Mouse (Mus musculus): ENCODE data around the gene Cxcr6.

Gene Cxcr6

DNA sequence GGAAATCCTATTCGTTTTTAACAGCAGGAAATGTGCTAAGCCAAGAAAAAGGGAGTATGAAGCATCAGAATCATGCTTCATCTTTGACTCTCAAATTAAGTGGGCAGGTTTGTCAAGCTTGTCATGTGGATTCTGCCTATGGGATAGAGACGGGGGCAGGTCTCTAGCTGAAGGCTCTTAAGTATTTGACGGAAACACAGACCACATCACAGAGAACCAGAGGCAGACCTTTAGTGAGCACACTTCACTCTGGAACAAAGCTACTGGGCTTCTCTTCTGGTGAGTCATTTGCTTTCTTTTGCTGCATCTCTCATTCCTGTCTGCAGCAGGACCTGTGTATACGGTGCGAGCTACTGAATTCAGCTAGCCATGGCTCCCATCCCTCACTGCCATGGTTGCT lies at the start of gene Cxcr6:
Gene Cxcr6 (plus strand): TSS at position 209 of the 400 bp plus-strand sequence.
- in situ Hi-C loops (cut with MboI; ENCODE audit: unreplicated experiment in 2 of 2), result no loop called here

DNA sequence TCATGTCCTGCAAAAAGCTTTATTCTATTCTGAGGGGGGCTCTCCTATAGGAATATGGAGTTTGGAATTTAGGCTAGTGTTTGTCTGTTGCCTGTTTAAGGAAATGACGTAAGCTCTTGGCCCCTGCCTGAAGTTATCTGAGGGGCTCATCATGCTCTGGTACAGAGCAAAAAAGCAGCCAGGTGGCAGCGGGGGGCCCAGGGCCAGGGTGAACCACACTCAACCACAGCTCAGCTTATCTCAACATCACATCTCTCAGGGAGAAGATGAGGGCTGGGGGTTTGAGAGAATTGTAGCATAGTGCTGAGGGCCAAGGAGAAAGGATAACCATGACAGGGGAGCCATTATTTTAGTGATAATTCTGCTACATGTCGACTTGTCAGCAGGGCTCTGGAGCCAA lies 49.5 kb upstream of the Cxcr6 start:
- in situ Hi-C loops (cut with MboI; ENCODE audit: unreplicated experiment in 2 of 2), result no loop called here

DNA sequence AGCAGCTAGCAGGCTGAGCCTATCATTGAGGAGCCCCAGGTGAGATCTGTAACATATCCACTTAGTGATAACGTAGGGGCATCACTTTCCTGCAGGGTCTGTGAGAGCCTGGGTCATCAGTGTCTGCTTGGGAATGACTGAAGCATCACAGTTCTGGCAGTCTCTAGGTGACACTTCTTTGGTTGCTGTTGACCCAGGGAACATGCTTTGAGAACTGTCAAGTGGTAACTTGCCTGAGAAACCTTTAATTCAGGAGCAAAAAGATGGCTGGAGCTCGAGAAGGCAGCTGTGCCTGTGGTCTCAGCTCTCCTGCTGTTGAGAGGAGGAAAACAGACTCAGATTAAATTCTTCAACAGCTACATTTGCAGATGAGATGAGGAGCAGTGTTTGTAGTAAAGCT lies 48.9 kb upstream of the Cxcr6 start:
- in situ Hi-C loops (cut with MboI; ENCODE audit: unreplicated experiment in 2 of 2), result no loop called here

DNA sequence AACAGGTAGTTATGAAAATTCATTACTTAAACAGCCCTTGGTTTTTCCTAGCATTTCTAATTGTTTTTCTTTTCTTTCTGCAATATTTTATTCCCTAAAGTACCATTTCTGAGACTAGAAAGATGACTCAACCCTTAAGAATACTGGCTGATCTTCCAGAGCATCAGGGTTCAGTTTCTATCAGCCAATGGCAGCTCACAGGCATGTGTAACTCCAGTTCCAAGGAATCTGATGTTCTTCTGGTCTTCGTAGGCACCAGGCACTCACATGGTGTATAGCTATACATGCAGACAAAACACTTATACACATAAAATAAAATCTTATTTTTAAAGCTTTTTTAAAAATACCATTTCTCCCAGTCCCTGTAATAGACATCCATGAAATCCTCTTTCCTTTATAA lies 48.1 kb upstream of the Cxcr6 start:
- in situ Hi-C loops (cut with MboI; ENCODE audit: unreplicated experiment in 2 of 2), result no loop called here

DNA sequence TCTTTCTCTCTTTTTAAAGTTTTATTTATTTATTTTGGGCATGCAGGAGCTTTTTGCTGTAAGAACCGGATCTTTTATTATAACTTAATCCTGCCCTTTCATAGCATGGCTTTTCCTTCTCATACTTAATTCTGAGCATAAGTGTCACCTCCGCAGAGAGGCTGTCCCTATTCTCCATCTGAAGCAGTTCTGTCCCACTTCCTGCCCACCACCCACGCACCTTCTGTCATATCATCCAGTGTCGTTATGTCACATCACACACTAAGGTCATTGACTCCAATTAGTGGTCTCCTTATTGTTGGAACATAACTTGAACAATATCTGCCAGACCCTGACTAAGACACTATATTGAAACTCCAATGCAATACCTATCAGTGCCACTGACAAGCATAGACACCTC lies 47.6 kb upstream of the Cxcr6 start:
- in situ Hi-C loops (cut with MboI; ENCODE audit: unreplicated experiment in 2 of 2), result no loop called here

DNA sequence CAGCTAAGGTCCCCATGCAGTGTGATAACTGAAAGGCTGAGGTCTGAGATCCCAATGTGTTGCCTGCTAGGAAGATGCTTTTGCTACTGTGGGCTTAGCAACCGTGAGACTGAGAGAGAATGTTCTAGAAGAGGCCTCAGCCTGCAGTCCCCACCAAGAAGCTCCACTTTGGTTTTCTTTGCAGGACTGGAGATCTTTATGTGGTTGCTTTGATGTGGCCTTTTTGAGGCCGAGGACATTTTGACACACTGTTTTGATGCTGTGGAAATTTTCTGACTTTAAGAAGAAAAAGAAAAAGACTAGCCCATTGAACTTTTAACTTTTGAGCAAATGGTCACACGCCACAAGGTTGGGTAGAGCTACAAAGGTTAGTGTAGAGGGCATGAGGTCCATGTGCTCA lies 45.5 kb upstream of the Cxcr6 start:
- in situ Hi-C loops (cut with MboI; ENCODE audit: unreplicated experiment in 2 of 2), result loop anchor here (5.0 to 10.0 kb wide), 2 partner anchors 39 to 56 kb away; no protein-coding TSS in a partner anchor

DNA sequence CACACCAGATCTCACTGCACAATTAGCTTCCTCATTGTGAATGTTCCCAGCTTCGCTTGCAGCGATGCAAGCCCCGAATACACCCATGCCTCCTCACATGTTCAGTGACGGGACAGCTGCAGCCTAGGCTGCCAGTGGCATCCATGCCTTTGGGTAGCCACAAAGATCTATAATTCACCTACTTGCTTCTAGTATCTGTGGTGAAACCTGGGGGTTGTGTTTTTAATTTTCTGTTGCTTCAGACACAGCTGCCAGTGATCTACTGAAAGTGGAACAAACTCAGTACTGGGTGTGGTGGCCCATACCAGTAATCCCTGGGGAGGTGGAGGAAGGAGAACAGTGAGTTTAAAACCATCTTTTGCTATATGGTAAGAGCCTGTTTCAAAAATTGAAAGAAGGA lies 43.4 kb upstream of the Cxcr6 start:
- in situ Hi-C loops (cut with MboI; ENCODE audit: unreplicated experiment in 2 of 2), result loop anchor here (5.0 to 10.0 kb wide), 2 partner anchors 41 to 58 kb away; no protein-coding TSS in a partner anchor

DNA sequence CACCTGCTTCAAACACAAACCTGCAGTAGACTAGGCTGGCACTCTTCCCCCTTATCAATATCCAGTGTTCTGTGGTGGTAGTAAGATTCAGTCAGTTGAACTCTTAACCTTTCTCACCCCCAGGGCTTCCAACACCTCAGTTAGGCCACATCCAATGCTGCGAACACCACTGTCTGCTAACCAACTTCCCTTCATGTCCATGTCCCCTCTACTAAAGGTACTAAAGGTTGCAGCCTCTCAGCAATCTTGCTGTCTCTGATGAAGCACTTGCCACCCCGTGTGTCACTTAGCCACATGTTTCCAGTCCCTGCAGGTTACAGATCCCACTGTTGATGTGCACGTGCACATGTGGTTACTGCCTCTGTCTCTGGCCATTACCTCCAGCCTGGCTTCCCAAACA lies 42.5 kb upstream of the Cxcr6 start:
- in situ Hi-C loops (cut with MboI; ENCODE audit: unreplicated experiment in 2 of 2), result loop anchor here (5.0 to 10.0 kb wide), 2 partner anchors 41 to 59 kb away; no protein-coding TSS in a partner anchor

DNA sequence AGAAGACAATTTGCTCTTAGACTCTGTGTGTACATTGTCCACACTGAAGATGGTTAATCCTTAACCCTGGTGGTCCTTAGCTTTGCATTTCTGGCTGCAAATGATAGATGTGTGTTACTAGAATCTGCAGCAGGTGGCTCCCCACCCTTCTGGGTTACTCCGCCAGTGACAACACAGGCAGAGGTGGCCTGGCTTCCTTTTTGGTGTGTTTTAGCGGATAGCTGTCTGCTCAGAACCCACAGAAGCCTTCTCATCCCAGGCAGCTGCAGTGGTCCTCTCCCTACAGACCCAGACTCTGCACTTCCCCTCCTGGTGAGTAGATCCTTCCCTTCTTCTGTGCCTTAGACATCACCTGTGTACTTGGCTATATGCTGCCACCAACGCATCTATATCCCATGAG lies 39.3 kb upstream of the Cxcr6 start:
- in situ Hi-C loops (cut with MboI; ENCODE audit: unreplicated experiment in 2 of 2), result loop anchor here in 1 of 2 experiments (10.0 kb wide), 1 partner anchor 62 kb away; no protein-coding TSS in a partner anchor

DNA sequence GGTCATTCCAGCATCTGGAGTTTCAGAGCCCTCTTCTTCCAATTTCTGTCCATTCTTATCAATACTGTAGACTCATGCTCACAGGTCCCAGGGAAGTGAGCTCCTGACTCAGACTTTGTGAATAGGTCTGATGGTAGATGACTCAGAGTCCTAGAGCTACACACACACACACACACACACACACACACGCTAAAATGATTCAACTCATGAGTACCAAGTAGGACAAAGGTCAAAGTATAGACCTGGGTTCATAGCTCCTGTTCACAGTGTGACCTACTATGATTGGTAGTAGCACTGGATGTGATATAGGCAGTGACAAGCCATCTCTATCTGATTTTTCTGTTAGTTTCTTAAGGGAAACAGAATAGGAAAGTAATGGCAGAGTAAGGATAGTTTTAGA lies 37.8 kb upstream of the Cxcr6 start:
- in situ Hi-C loops (cut with MboI; ENCODE audit: unreplicated experiment in 2 of 2), result loop anchor here in 1 of 2 experiments (10.0 kb wide), 1 partner anchor 64 kb away; no protein-coding TSS in a partner anchor

DNA sequence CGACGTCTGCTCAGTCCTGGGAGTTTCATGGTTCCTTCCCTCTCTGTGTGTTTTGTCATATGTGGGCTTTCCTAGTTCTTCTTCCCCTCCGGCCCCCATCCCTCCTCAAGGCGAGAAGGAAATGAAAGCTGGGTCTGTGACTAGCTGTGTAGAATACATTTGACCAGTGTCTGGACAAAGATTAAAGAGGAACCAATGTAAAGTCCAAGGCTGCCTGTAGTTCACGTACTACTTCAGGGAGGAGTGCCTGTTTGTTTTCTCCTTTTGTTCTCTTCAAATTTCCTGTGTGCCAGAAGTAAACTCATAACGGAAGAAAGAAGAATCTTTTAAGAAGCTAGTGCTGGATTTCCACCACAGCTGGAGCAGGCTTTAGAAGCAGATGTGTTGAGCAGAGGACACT lies 36.7 kb upstream of the Cxcr6 start:
- in situ Hi-C loops (cut with MboI; ENCODE audit: unreplicated experiment in 2 of 2), result loop anchor here in 1 of 2 experiments (10.0 kb wide), 1 partner anchor 65 kb away; no protein-coding TSS in a partner anchor

DNA sequence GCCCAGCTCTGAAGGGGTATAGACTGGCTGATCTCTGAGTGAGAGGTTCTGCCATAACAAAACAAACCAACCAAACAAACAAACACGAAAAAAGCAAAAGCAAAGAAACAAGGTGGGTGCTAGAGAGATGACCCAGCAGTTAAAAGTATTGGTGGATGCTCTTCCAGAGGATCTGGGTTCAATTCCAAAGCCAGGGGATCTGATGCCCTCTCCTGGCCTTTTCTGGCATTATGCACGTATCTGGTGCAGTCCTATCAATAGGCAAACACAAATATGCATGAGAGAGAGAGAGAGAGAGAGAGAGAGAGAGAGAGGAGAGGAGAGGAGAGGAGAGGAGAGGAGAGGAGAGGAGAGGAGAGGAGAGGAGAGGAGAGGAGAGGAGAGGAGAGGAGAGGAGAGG lies 33.0 kb upstream of the Cxcr6 start:
- in situ Hi-C loops (cut with MboI; ENCODE audit: unreplicated experiment in 2 of 2), result loop anchor here (5.0 kb wide), 2 partner anchors 51 to 106 kb away; no protein-coding TSS in a partner anchor

DNA sequence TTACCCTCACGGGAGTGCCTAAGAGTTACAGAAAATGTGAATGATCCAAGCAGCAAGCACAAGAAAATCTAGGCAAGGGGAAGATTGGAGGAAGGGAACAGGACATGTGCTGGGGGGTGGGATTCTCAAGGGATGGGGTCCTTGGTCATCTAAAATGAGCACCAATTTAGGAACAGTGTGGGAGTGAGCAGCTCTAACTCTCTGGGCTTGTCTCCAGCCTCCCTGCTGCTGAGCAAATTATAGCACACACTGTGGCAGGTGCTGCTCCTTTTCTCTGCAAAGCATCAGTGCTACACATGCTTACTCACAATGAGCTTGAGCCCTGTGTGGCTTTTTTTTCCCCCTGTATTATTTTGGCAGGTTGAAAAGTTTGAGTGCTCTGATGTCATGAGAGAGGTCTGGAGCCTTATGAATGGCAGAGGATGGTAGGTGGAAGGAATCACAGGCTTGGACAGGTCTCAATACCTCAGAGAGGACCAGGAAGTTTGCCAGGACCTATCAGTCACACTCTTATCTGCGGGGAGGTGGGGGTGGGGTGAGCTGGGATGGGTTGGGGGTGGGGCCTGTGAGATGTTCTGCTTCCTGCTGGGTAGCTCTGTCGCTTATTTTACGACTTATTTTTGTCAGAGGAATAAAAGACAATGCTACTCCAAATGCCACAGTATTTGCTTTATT lies 17.3 kb upstream of the Cxcr6 start:
- in situ Hi-C loops (cut with MboI; ENCODE audit: unreplicated experiment in 2 of 2), result no loop called here

DNA sequence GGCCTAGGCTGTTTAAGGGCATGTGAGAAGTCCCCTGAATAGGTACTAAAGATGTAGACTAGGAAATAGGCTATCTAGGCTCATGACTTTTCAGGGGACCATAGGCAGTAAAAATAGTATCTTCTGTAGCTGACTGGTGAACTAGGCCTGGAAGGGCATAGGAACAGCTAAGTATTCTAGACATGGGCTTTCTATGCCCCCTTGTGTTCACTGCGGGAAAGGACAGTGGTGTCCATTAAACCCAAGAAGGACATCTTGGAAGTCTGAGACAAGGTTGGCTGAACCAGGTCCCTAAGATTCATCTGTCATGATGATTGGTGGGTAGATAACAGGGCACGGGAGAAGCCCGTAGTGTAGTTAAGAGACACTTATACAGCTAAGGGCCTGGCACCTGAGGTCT lies 10.1 kb upstream of the Cxcr6 start:
- in situ Hi-C loops (cut with MboI; ENCODE audit: unreplicated experiment in 2 of 2), result loop anchor here (10.0 kb wide), 3 partner anchors 271 to 1061 kb away; partner anchors contain the start of gene Sacm1l (in 2 of the 2)

DNA sequence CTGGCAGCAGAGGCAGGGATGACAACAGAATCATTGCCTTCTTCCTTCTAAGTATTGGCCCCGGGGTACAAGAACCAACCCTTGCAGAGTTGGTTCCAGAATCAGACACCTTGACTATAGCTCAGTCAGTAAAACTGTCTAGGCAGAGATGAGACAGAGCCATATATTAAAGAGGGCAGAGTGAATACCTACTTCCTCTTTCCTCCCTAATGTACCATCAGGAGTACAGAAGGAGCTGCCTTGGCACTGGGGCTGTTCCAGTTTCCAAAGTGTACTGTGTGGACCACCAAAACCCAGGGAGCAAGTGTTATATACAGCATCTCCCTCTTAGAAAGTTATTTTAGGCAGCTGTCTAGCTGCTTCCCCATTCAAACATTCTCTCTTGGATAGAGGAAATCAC lies 4.7 kb upstream of the Cxcr6 start:
- in situ Hi-C loops (cut with MboI; ENCODE audit: unreplicated experiment in 2 of 2), result no loop called here

DNA sequence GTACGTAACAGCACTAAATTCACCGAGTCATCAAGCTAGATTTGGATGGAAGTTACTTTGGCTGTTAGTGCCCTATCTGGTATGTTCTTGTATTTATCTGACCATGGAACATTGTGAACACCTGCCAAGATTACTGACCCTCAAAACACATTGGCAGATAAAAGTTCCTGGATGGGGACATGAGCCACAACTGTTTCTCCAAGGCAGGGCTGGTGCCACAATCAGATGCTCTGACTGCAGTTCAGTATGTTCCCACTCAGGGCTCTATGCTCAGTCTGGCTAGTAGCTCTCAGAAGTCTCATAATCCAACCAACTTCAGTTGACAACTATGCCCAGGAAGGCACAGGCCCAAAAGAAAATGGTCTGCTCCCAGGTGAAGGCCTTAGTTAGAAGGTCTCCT lies 3.9 kb upstream of the Cxcr6 start:
- in situ Hi-C loops (cut with MboI; ENCODE audit: unreplicated experiment in 2 of 2), result no loop called here

DNA sequence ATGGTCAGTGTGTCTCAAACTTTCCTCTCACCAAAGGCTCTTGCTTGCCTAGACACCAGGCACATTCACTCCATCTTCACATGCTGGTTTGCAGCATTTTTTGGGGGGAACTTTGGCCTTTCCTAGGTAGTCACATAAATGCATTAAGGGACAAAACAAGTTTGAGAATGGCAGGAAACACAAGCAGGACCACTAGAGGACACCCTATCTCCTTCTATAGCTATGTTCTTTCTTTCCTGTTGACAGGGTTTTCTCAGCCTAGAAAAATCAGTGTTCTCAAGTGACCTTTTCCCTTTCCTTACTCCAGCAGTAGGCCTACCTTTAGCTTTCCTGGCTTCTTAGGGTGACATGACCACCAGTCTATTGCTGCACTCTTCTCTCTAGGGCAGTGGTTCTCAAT lies 3.4 kb upstream of the Cxcr6 start:
- in situ Hi-C loops (cut with MboI; ENCODE audit: unreplicated experiment in 2 of 2), result no loop called here

DNA sequence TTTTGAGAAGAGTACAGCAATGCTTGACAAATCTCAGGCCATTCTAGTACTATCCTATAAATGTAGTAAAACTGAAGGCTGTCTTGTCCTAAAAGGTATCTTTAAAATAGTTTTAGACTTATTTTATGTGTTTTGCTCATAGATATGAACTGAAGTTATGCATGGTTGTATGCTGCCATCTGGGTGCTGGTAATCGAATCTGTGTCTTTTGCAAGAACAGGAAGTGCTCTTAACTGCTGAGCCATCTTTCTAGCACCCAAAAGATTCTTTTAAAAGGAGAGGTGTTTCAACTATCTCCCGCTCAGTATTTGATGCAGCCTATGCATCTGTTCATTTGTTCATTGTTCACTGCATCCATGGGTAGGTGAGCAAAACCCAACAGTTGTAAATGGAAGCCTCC lies 1.0 kb upstream of the Cxcr6 start:
- in situ Hi-C loops (cut with MboI; ENCODE audit: unreplicated experiment in 2 of 2), result no loop called here

DNA sequence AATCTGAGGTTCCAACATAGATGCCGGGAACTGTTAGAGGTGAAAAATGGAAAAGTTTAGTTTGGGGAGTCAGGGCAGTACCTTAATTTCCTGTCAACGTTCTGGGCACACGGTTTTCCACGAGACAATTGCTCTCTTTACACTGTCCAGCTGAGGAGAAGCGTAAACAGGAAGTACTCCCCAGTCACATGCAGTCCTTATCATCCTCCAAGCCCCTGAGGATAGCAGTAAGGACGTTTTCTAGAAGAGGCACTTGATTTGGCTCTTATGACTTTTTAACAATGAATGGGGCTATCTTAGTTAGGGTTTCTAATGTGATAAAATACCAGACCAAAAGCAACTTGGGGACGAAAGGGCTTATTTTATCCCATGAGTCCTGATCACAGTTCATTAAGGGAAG lies 2.3 kb downstream of the Cxcr6 start:
- in situ Hi-C loops (cut with MboI; ENCODE audit: unreplicated experiment in 2 of 2), result no loop called here

DNA sequence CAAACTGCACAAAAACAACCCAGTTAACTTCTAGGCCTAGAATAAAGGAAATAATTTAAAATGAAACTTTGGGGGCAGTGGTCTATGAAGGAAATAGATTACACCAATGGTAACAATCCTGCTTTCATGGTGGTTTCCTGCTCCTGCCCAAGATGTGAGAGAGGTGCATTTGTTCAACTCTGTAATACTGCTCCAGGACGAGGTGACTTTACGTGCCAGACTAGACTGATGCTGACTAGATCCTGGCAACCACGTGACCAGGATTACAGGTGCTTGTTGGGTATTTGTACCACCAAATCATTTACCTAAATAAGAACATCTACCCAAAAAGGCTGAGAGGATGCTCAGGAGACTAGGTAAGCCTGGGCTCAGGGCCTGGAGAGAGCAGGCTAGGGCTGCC lies 5.6 kb downstream of the Cxcr6 start:
- in situ Hi-C loops (cut with MboI; ENCODE audit: unreplicated experiment in 2 of 2), result no loop called here

DNA sequence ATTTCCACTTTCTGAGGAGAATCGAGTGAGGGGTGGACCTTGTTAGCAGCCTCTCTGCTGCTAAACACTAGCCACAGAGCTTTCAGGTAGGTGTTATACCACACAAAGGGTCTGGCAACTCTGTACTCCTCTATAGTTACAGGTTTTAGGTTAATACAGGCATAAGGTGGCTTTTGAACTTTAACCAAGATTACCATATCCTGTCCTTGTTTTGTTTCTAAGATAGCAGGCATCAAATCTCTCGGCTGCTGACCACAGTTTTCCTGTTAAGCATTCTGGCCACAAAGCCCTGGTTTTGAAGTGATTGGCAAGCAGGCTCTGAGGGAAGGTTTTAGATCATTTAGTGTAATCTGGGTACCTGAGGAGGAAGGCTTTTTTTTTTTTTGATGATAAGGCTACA lies 8.1 kb downstream of the Cxcr6 start:
- in situ Hi-C loops (cut with MboI; ENCODE audit: unreplicated experiment in 2 of 2), result no loop called here

DNA sequence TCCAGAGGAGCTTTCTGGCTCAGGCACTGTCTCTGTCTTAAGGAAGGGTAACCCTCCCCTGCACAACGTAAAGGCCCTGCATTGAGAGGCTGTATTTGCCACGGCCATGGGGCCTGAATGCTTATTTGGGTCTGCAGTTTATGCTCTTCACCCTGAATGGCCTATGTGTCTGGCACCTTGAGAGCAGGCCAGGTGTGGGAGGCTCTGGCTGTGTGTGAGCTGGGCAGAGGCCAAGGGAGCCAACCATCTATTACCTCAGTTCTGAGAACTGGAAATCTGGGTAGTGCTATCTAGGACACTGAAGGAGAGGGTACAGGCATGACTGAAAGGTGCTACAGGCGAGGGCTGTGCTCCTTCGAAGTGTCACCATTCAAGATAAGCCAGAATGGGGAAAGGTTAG lies 8.5 kb downstream of the Cxcr6 start:
- in situ Hi-C loops (cut with MboI; ENCODE audit: unreplicated experiment in 2 of 2), result no loop called here

Data from v-Abl transformed pro-B cells (cell line).